Mouse (Mus musculus): ENCODE results near the gene Rilp. TPM values are rescaled to one million over a fixed set of nuclear protein-coding genes. Genes with fewer than 3 reads are reported as not detected.
A peak's percentile ranks its signal among the peaks of the same experiment; 100 is the strongest.

The Rilp gene
- total RNA-seq, 2 experiments from 2014 or later, result 1.9 to 2.3 TPM

DNA sequence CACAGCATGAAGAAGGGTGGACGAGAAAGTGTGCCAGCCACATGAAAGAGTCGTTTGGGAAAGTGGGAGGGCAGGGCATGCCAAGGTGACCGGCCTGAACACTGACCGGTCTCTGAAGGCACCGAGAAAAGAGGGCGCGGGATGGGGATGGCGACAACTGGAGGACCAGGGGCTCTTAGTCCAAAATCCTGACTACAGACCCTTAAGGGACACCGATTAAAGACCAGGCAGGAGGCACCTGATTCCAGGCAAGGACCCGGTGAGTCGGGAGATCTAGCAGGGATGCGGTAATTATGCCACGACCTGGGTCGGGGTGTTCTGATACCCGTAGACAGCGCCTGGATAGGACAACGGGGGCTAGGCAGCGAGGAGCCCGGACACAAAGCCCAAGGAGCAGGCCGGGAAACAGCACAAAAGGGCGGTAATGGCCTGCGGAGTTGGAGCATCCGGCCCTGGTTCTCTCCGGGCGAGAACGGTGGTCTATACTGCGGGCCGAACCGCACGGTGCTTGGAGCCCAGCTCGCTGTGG is 21.0 kb downstream of the Rilp start:
- no peak for DNase-seq (ENCODE audit: low spot score in 2 of 2)

DNA sequence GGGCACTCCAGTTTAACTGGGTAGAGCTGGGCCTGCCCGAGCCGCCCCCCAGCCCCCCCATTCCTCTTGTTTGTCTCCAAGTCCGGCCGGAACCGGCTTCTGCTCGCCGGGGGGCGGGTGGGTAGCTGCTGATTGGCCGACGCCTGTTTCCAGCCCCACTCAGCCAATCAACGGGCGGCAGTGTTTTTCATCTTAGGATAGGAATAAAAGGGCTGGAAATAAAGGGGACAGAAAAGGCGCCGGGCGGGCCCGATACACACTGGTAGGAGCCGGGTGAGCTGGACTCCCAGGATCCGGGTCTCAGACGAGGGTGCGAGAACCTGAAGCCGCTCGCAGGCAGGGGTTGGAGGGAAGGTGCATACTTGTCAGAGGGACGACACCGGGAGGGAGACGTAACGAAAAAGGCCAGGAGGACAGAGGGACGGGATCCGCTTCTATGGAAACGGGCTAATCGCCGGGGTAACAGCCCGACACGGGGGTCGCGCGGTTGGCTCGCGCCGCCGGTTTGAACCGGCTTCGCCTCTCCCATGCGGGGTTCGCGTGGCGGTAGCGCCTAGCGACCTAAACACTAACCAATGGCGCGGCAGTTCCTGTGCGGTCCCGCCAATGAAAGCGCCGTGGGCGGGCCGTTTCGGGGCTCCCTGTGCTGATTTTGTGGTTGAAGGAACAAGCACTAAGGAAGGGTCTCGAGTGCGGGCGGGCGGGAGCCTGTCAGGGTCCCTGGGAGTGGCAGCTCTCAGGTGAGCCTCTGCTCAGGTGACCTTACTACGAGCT is 21.8 kb downstream of the Rilp start, which contains the start of gene Slc43a2:
Slc43a2 (plus strand) TSS at position 226 of the 774 bp plus-strand sequence.
- peak; percentile 97 for DNase-seq (ENCODE audit: low spot score in 2 of 2)
- intact Hi-C loops (cut with DNase I), result no loop called here

More for the DNA sequence above, 21.0 kb downstream of the Rilp start:
- intact Hi-C loops (cut with DNase I), result loop anchor here (1.0 kb wide), 1 partner anchor 42 kb away; no protein-coding TSS in a partner anchor

DNA sequence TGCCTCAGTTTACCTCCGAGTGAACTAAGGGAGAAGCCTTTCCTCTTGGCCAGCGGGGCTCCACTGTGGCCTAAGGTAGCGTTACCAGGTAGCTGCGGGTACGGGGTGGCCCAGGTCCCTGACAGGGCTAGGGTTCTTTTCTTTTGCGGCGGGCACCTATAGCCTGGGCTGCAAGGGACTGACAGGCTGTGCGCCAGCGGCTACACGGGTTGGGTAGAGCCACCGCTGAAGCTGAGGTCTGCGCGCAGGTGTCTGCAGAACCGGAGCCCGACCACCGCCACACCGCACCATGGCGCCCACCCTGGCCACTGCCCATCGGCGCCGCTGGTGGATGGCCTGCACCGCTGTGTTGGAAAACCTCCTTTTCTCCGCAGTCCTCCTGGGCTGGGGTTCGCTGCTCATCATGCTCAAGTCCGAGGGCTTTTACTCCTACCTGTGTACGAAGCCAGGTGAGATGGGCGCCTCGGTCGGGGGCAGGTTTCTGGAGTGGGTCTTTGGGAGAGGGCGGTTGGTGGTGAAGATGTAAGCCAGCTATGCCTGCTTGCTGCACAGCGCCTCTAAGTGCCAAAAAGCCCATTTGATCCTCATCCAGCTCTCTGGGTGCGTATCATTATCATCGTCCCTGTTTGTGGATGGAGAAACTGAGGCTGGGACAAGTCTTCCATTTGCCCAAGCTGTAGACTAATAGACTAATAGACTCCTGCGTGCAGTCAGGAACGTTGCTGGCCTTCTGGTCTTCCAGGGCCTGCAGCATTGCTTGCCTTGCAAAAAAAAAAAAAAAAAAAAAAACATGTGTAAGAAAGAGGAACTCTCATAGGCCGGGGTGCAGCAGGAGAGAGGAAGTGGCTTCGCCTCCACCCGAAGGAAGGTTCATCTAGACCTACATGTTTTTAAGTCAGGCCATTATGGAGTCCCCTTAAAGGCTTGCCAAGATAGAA is 22.7 kb downstream of the Rilp start:
- intact Hi-C loops (cut with DNase I), result no loop called here
- peak; percentile 61 to 65 for DNase-seq (ENCODE audit: low spot score in 2 of 2)

DNA sequence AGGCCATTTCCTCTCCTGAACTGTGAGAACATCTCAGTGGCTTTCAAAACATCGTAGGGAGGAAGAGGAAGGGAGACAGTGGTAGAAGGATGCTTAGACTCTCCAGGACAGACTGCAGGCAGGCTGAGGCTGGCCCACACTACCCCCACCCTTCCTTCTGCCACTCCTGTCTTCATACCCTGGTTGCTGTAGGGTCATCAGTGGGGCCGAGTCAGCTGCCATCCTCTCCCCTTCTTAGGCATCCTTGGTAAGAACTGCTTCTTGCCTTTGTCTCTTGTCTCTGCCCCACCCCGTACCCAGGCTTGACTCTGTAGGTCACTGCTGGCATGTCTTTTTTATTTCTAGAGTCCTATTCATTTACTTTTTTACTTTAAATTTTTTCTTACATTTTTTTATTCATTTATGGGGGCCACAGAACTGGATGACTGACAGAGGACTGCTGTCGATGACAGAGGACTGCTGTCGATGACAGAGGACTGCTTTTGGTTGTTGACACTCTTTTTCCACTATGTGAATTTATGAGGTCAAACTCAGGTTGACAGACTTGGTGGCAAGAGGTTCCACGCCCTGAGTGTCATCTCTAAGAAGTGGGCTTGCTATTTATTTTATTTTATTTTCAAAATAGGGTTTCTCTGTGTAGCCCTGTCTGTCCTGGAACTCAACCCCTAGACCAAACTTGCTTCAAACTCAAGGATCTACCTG is 23.6 kb downstream of the Rilp start:
- intact Hi-C loops (cut with DNase I), result no loop called here

DNA sequence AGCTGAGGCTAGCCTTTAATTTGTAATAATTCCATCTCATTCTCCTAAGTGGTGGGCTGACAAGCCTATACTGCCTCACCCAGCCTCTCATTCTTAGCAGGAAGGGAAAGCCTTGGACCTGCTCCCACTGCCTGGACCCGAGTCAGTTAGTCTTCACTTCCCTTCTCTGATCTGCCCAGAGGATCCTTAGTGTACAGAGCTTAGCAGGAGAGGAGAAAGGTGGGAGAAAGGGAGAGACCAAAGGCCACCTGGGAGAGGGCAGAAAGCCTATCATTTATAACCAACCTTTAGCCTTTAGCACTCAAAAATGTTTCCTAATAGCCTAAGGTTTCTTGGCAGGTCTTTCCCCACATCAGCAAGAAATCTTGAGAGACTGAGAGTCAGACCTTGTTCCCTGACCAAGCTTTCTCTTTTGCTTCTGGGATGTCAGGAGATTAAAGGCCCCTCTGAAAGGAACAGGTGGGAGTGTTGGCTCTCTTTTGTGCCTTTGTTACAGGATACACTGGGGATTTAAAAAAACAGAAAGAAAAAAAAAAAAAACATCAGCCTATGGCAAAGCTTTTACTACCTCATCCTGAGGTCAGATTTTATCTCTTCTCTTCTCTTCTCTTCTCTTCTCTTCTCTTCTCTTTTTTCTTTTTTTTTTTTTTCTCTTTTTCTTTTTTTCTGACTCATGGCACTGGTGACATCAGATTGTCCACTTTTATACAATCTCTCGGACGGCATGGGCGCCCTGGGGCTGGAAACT is 24.6 kb downstream of the Rilp start:
- DNase-seq (ENCODE audit: low spot score in 2 of 2), result no peak
- intact Hi-C loops (cut with DNase I), result no loop called here

More for the DNA sequence above, 23.6 kb downstream of the Rilp start:
- DNase-seq (ENCODE audit: low spot score in 2 of 2), result no peak

DNA sequence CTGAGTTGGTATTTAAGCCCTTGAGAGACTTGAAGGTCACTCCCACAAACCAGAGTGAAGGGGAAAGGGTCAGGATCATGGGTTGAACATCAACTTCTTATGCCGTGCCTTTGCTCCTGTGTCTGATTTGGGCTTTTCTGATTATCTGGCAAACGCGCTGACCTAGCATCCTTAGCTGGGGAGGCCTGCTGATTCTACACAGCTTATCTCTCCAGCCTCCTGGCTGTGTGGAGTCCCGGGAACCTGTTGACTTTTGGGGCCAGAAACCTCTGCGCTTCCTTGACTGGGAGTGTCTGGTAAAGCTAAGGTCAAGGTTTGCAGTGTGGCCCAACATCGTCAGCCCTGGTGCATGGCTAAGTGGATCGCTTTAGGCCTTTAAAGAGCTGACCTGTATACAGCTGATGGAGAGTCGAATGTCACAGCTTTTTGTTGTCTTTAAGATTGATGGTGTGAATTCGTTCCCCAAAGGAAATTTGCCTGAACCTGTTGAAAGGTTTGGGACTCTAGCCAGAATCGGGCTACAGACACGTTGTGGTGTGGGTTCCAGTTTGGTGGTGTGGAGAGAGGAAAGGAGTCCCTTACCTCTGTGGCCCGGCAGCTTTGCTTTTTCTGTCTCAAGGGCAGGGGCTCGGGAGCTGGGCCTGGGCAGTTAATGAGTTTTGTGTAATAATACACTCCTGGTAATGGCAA is 25.4 kb downstream of the Rilp start:
- no peak for DNase-seq (ENCODE audit: low spot score in 2 of 2)
- intact Hi-C loops (cut with DNase I), result no loop called here

DNA sequence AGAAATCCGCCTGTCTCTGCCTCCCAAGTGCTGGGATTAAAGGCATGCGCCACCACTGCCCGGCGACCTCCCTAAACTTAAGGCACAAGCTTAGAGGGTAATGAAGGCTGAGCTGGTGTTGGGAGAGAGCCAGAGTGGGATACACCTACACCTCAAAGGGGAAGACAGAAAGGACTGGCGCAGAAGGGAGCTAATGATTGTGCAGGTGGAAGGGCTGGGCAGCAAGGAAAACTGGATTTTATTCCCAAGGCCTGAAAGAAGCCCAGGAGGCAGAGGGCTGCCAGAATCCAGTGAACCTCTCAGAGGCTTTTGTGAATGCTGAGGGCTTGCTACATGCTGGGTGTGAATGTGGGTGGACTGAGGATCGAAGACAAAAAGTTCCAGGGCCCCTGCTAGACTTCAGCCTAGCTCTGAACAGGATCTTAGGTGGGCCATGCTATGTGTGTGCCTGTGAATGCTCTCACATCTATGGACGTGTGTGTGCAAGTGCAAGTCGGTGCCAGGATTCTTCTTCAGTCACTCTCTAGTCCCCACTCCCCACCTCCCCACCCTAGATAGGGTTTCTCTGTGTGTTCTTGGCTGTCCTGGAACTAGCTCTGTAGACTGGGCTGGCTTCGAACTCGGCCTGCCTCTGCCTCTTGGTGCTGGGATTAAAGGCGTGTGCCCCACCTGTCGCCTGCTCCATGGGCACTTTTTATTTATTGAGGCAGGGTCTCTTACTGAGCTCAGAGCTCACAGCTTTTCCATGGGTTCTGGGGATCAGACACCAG is 26.5 kb downstream of the Rilp start:
- intact Hi-C loops (cut with DNase I), result no loop called here
- DNase-seq (ENCODE audit: low spot score in 2 of 2), result no peak

DNA sequence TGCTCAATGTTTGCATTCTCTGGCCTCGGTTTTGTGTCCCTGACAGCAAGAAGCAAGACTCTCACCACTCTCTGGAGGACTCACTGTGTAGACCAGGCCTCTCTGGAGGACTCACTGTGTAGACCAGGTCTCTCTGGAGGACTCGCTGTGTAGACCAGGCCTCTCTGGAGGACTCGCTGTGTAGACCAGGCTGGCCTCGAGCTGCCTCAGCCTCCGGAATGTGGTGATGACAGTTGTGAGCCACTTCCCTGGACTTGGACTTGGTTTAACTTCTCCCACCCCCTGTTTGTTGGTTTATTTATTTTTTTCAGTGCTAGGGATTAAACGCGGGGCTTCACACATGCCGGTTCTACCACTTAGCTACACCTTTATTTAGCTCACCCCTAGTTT is 27.1 kb downstream of the Rilp start:
- no peak for DNase-seq (ENCODE audit: low spot score in 2 of 2)
- intact Hi-C loops (cut with DNase I), result no loop called here

DNA sequence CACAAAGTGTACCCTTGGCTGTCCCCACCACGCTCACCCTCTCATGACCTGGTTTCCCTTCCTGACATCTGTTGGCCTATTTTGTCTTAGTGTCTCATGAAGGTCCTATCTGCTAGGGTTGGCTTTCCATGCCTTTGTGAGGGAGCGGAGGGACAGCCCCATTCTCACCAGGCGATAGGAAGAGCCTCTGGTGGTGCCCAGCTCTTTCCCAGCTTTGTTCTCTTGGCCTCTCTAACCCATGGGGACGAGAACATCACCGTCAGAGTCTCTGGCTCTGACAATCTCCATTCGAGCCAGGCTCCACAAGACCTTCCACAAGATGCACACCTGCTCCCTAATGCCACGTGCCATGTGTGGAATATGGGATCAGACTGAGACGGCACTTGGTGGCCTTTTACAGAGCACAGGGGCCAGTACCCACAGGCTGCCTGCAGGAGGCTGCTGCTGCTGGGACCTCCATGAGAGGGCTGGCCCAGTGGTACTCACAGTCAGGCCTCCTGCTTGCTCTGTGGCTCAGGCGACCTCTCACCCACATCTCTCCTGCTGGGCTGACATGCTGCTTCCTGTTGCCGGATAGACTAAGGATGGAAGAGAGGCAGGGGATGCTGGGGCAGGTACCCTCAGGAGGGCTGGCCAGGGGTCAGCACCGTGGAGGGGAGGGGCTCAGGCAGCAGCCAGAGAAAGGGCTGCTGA is 27.7 kb downstream of the Rilp start:
- no peak for DNase-seq (ENCODE audit: low spot score in 2 of 2)
- intact Hi-C loops (cut with DNase I), result no loop called here

DNA sequence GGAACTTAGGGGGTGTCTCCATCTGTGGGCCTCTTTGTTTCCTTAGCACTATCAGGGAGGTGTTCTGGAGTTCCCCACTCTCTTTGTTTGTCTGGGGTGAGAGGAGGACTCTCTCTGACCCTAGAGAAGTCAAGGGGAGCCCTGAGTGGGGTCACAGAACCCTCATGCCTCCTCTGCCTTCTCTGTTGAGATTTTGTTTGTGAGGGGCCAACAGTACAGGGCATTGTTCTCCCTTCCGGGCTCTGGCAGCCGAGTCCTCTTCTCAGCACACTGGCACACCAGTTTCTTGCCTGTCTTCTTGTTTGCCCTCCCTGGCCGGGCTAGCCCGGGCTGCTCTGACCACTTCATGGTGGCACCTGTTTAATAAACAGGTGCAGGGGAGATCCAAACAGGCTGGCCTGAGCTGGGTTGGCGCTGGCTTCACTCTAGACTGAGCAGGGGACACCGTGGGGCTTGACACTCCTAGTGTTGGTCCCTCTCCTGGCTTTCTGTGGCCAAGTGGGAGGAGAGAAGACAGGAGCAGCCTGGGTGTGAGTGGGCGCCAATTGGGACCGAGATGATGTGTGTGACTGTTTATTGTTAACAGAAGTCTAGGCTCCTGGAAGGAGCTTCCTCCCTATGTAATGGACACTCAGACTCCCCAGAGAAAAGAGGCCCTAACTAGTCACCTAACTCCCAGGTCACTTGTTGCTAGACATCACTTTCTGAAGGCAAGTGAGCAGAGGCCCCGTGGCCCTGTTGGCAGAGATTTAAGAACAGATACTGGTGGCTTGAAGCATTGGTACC is 28.5 kb downstream of the Rilp start:
- no peak for DNase-seq (ENCODE audit: low spot score in 2 of 2)
- intact Hi-C loops (cut with DNase I), result no loop called here

DNA sequence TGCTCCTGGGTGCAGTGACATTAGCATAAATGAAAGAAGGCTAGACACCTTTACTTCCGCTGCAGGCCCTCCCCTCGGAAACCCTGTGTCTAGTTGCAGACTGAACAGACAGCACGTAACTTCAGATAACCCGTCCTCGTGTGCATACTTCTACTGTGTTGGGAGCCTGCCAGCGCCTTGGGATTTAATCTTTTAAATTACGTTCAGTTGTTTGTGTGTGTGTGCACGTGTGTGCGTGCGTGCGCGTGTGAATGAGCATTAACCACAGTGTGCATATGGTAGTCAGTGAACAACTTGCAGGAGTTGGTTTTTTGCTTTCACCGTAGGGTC is 29.0 kb downstream of the Rilp start:
- no peak for DNase-seq (ENCODE audit: low spot score in 2 of 2)
- intact Hi-C loops (cut with DNase I), result no loop called here

DNA sequence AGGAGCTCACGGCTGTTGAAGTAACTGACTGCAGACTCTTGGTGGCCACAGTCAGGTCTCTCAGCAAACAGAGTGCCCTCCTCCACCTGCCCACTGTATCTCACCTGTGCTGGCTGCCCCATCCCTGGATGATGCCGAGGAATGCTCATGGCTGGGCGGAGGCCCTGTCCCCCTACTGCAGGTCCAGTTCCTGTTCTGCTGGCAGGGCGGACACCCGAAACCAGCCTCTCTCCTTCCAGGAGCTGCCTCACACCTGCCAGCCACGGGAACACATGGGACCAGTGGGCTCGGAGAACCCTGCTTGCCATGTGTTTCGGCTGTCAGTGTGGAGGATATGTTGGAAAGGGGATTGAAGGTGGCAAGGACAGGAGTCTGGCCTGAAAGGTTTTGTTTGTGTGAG is 30.3 kb downstream of the Rilp start:
- intact Hi-C loops (cut with DNase I), result no loop called here
- DNase-seq (ENCODE audit: low spot score in 2 of 2), result no peak

DNA sequence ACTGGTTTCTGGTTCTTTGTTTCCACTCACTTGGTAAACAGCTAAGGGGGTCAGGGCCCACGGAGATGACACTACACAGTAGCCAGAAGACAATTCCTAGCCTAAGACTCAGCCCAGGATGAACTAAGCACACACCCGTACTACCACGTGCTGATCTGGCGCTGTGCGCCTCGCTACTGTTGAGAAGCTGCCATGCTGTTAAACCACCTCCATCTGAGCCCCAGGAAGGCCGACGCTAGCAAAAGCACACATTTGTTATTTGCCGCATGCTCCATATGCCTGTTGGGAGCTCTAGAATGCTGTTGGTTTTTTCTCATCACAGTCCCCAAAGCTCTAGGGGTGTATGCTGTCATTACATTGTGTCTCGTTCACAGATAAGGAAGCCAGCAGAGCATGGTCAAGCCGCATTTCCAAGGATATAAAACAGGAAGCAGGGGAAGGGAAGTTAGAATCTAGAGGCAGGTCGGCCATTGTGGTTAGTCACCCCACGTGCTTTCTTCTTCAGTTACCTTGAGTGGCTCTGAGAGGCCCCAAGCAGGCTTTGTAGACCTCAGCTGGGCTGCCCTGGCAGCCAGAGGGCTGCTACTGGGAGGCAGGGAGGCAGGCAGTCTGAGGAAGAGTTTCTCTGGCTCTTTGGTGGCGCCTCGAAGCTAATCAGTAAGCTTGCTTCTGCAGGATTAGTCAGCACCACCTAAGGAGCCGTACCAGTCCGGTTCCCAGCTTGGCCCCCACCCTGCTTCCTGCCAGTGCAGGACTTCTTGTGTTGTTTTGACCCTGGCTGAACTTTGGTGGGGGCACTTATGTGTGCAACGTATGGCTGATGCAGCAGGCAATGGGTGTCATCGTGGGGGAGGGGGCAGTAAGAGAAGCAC is 31.1 kb downstream of the Rilp start:
- DNase-seq (ENCODE audit: low spot score in 2 of 2), result peak in 1 of 2 experiments; percentile 50
- intact Hi-C loops (cut with DNase I), result no loop called here

DNA sequence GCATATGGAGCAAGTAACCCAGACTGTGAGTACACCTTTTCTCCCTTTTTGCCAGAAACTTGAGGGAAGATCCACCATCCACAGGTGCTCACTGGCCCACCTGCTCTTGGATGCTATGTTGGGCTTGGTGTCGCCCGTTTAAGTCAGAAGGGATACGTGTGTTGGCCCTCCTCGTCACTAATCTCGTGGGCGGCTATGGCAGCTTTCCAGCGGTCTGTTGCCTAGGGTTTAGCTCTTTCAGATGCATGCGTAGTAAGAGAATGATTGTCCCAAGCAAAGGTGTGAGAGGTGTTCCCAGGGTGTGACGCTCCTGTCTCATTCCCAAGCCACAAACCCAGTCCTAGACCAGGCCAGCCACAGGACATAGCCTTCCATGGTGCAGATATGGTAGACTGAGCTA is 34.8 kb downstream of the Rilp start:
- intact Hi-C loops (cut with DNase I), result no loop called here
- no peak for DNase-seq (ENCODE audit: low spot score in 2 of 2)

DNA sequence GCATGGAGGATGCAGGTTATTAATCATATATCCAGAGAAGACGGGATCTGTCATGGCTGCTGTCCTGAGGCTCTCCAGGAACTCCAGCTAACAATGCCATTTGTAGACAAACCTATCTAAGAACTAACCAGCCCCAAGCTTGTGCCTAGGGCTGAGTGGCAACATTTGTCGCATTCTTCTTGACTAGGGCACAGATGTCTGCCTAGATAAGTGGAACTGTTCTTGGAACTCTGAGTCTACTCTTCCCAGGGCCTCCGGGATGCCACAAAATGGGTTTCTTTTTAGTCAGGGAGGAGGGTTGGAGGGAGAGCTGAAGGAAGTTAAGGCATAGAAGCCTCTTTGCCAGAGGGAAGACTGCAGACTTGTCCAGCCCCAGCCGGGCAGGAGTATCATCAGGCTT is 36.2 kb downstream of the Rilp start:
- DNase-seq (ENCODE audit: low spot score in 2 of 2), result no peak
- intact Hi-C loops (cut with DNase I), result no loop called here

DNA sequence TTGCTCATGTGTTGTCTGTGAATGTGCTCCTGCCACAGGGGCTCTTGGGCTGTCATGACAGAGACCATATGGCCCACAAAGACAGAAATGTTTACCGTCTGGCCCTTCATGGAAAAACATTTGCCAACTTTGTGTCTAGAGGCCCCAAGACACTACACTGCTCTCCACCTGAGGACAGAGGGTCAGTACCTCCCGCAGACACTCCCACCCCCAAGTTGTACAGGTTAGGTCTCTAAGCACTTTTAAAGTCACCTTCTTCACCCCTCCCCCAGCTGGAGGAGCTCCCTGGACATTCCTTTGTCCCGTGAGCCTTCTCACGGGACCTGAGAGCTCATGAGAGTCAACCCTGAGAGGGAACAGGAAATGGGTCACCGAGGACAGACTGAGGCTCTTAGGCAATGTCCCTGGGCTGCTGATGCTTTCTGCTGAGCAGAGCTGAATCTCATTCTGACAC is 39.8 kb downstream of the Rilp start:
- intact Hi-C loops (cut with DNase I), result no loop called here
- DNase-seq (ENCODE audit: low spot score in 2 of 2), result no peak

Data from left cerebral cortex, postnatal 36 days (tissue).